Mouse (Mus musculus): ENCODE results near the gene Ms4a6d. TPM values are rescaled to one million over a fixed set of nuclear protein-coding genes. Genes with fewer than 3 reads are reported as not detected.

Gene Ms4a6d
- total RNA-seq, 2 experiments from 2014 or later = 1.4 to 1.5 TPM

- TF ChIP-seq CTCF (conservative IDR thresholded peaks at IDR 0.05) = no peak
- Histone ChIP-seq H3K4me3 (no peak overlapping the region), H3K27ac (no peak overlapping the region)
- no peak for DNase-seq (ENCODE audit: low spot score in 2 of 2)
Measured at GRCm38 (mm10) chr19:11537336-11537735, 67.3 kb downstream of the Ms4a6d start.

Other genes starting within 250 kb of the Ms4a6d start
- 1 to 10 TPM in 1 of 2 experiments, not detected in 1; 1.5 TPM for gene Ms4a4a, start 229.3 kb downstream of the Ms4a6d start, total RNA-seq (2021)
- gene Ms4a4c, start 200.1 kb downstream of the Ms4a6d start, total RNA-seq (2021) = not detected
- gene Ms4a4b, start 161.3 kb downstream of the Ms4a6d start, total RNA-seq (2021) = not detected
- under 1 TPM; 0.84 to 0.86 TPM for gene Ms4a6c, start 135.5 kb downstream of the Ms4a6d start, total RNA-seq (2021)
- under 1 TPM; 0.36 to 0.83 TPM for gene Gm8369, start 118.9 kb downstream of the Ms4a6d start, total RNA-seq (2021)
- gene Ms4a6b, start 88.3 kb downstream of the Ms4a6d start, total RNA-seq (2021) = 1 to 10 TPM; 1.2 to 1.4 TPM
- not detected for gene Ms4a4d, start 68.0 kb downstream of the Ms4a6d start, total RNA-seq (2021)
- under 1 TPM in 1 of 2 experiments, not detected in 1; 0.38 TPM for gene Ms4a2, start 18.9 kb upstream of the Ms4a6d start, total RNA-seq (2021)
- gene Ms4a3, start 36.0 kb upstream of the Ms4a6d start, total RNA-seq (2021) = not detected
- not detected for gene Oosp2, start 55.7 kb upstream of the Ms4a6d start, total RNA-seq (2021)
- not detected for gene Oosp1, start 86.3 kb upstream of the Ms4a6d start, total RNA-seq (2021)
- gene Oosp3, start 92.2 kb upstream of the Ms4a6d start, total RNA-seq (2021) = not detected
- gene Gif, start 142.7 kb upstream of the Ms4a6d start, total RNA-seq (2021) = not detected
- 10 to 100 TPM; 31.2 to 34.6 TPM for gene Mrpl16, start 165.5 kb upstream of the Ms4a6d start, total RNA-seq (2021)
- gene Stx3, start 214.6 kb upstream of the Ms4a6d start, total RNA-seq (2021) = 10 to 100 TPM; 30.6 to 39.3 TPM
- gene Olfr1417, start 234.4 kb upstream of the Ms4a6d start, total RNA-seq (2021) = not detected

Data from layer of hippocampus, adult 2 months (tissue).